Mouse (Mus musculus): Measurements from ENCODE around the gene Rnf208. TPM values are rescaled to one million over a fixed set of nuclear protein-coding genes. Genes with fewer than 3 reads are reported as not detected.

Rnf208 gene
- polyA plus RNA-seq, 1 experiment from 2014 or later, result 6.6 TPM

GRCm38 (mm10) chr2:25293706-25294105 is 51.7 kb downstream of the Rnf208 start:
- Histone ChIP-seq H3K4me2 (no peak overlapping the region), H3K27ac (replicated peaks) (no peak overlapping the region), H3K9me3 (no peaks in the 10 kb centered on the region), H3K27me3 (replicated peaks) (peaks cover 99% of the 10 kb centered on the region), H3K4me1 (peaks cover 34% of the 10 kb centered on the region), H3K36me3 (no peaks in the 10 kb centered on the region), H3K4me3 (no peak overlapping the region), H3K9ac (no peak overlapping the region)
- 68% methylated on average over 9 of the region's 9 CpGs for WGBS
- ATAC-seq (ENCODE audit: extremely low read depth, insufficient number of reproducible peaks, low FRiP score, low TSS enrichment), result no peak

Other genes starting within 250 kb of the Rnf208 start
- 49.4 and 51.0 TPM in 2 replicates for gene Nsmf, start 187.9 kb upstream of the Rnf208 start, polyA plus RNA-seq (2015; fragmentation: Nextera tagmentation; extraction: Ambion mirVana)
- gene Entpd8, start 162.0 kb upstream of the Rnf208 start, polyA plus RNA-seq (2015; fragmentation: Nextera tagmentation; extraction: Ambion mirVana), result not detected in 2 replicates
- gene Noxa1, start 147.1 kb upstream of the Rnf208 start, polyA plus RNA-seq (2015; fragmentation: Nextera tagmentation; extraction: Ambion mirVana), result 0.09 TPM in 1 of 2 replicates, not detected in the other
- gene Nrarp, start 61.5 kb upstream of the Rnf208 start, polyA plus RNA-seq (2015; fragmentation: Nextera tagmentation; extraction: Ambion mirVana), result 7.7 and 8.2 TPM in 2 replicates
- gene Tor4a, start 45.4 kb upstream of the Rnf208 start, polyA plus RNA-seq (2015; fragmentation: Nextera tagmentation; extraction: Ambion mirVana), result 6.4 and 6.9 TPM in 2 replicates
- 68.8 and 72.8 TPM in 2 replicates for gene Nelfb, start 30.8 kb upstream of the Rnf208 start, polyA plus RNA-seq (2015; fragmentation: Nextera tagmentation; extraction: Ambion mirVana)
- not detected in 2 replicates for gene Stpg3, start 27.6 kb upstream of the Rnf208 start, polyA plus RNA-seq (2015; fragmentation: Nextera tagmentation; extraction: Ambion mirVana)
- gene Fam166a, start 23.5 kb upstream of the Rnf208 start, polyA plus RNA-seq (2015; fragmentation: Nextera tagmentation; extraction: Ambion mirVana), result not detected in 2 replicates
- 402 and 437 TPM in 2 replicates for gene Tubb4b, start 17.6 kb upstream of the Rnf208 start, polyA plus RNA-seq (2015; fragmentation: Nextera tagmentation; extraction: Ambion mirVana)
- not detected in 2 replicates for gene Slc34a3, start 7.9 kb upstream of the Rnf208 start, polyA plus RNA-seq (2015; fragmentation: Nextera tagmentation; extraction: Ambion mirVana)
- gene Rnf224, start 5.5 kb upstream of the Rnf208 start, polyA plus RNA-seq (2015; fragmentation: Nextera tagmentation; extraction: Ambion mirVana), result not detected in 2 replicates
- not detected in 2 replicates for gene Cysrt1, start 197 bp downstream of the Rnf208 start, polyA plus RNA-seq (2015; fragmentation: Nextera tagmentation; extraction: Ambion mirVana)
- 2.1 and 2.9 TPM in 2 replicates for gene AL732309.1, start 4.6 kb downstream of the Rnf208 start, polyA plus RNA-seq (2015; fragmentation: Nextera tagmentation; extraction: Ambion mirVana)
- gene Tmem203, start 13.2 kb downstream of the Rnf208 start, polyA plus RNA-seq (2015; fragmentation: Nextera tagmentation; extraction: Ambion mirVana), result 15.5 and 15.9 TPM in 2 replicates
- 3.5 and 4.3 TPM in 2 replicates for gene Tprn, start 20.4 kb downstream of the Rnf208 start, polyA plus RNA-seq (2015; fragmentation: Nextera tagmentation; extraction: Ambion mirVana)
- gene Ssna1, start 30.2 kb downstream of the Rnf208 start, polyA plus RNA-seq (2015; fragmentation: Nextera tagmentation; extraction: Ambion mirVana), result 144 and 158 TPM in 2 replicates
- gene Anapc2, start 30.2 kb downstream of the Rnf208 start, polyA plus RNA-seq (2015; fragmentation: Nextera tagmentation; extraction: Ambion mirVana), result 77.3 and 82.5 TPM in 2 replicates
- gene Tmem210, start 45.9 kb downstream of the Rnf208 start, polyA plus RNA-seq (2015; fragmentation: Nextera tagmentation; extraction: Ambion mirVana), result not detected in 2 replicates
- gene Lrrc26, start 47.7 kb downstream of the Rnf208 start, polyA plus RNA-seq (2015; fragmentation: Nextera tagmentation; extraction: Ambion mirVana), result not detected in 2 replicates
- gene Grin1, start 76.9 kb downstream of the Rnf208 start, polyA plus RNA-seq (2015; fragmentation: Nextera tagmentation; extraction: Ambion mirVana), result 0.09 and 0.16 TPM in 2 replicates
- gene Man1b1, start 90.1 kb downstream of the Rnf208 start, polyA plus RNA-seq (2015; fragmentation: Nextera tagmentation; extraction: Ambion mirVana), result 28.4 and 31.3 TPM in 2 replicates
- 13.6 and 14.4 TPM in 2 replicates for gene Dpp7, start 114.1 kb downstream of the Rnf208 start, polyA plus RNA-seq (2015; fragmentation: Nextera tagmentation; extraction: Ambion mirVana)
- gene Uap1l1, start 123.4 kb downstream of the Rnf208 start, polyA plus RNA-seq (2015; fragmentation: Nextera tagmentation; extraction: Ambion mirVana), result 14.9 and 17.0 TPM in 2 replicates
- gene Sapcd2, start 130.1 kb downstream of the Rnf208 start, polyA plus RNA-seq (2015; fragmentation: Nextera tagmentation; extraction: Ambion mirVana), result 16.5 and 18.1 TPM in 2 replicates
- 0.51 and 0.68 TPM in 2 replicates for gene Entpd2, start 153.6 kb downstream of the Rnf208 start, polyA plus RNA-seq (2015; fragmentation: Nextera tagmentation; extraction: Ambion mirVana)
- 26.6 and 29.0 TPM in 2 replicates for gene Npdc1, start 157.1 kb downstream of the Rnf208 start, polyA plus RNA-seq (2015; fragmentation: Nextera tagmentation; extraction: Ambion mirVana)
- 0.07 TPM in 1 of 2 replicates, not detected in the other for gene Fut7, start 181.0 kb downstream of the Rnf208 start, polyA plus RNA-seq (2015; fragmentation: Nextera tagmentation; extraction: Ambion mirVana)
- 2.7 and 3.2 TPM in 2 replicates for gene Abca2, start 186.4 kb downstream of the Rnf208 start, polyA plus RNA-seq (2015; fragmentation: Nextera tagmentation; extraction: Ambion mirVana)
- gene Clic3, start 214.6 kb downstream of the Rnf208 start, polyA plus RNA-seq (2015; fragmentation: Nextera tagmentation; extraction: Ambion mirVana), result 1.8 and 2.5 TPM in 2 replicates
- 25.6 and 25.7 TPM in 2 replicates for gene Paxx, start 218.8 kb downstream of the Rnf208 start, polyA plus RNA-seq (2015; fragmentation: Nextera tagmentation; extraction: Ambion mirVana)
- 19.8 and 20.7 TPM in 2 replicates for gene Ptgds, start 227.8 kb downstream of the Rnf208 start, polyA plus RNA-seq (2015; fragmentation: Nextera tagmentation; extraction: Ambion mirVana)

Data from heart, embryonic 13.5 days (tissue).